Mouse (Mus musculus) CD4-positive, CD25-positive, alpha-beta regulatory T cell, adult 2 months (primary cell): ENCODE results near the gene Krtap3-2.
"Not testable (repeated sequence)": the region's sequence is repeated elsewhere in the genome, so short reads cannot be mapped to it uniquely, and the experiment has no call there.

Source experiments
- DNase-seq: peaks from one replicate; pipeline ENCODE4 v3.0.0-alpha.2; 2012; ENCODE audit warnings: low read depth, low spot score

Krtap3-2 gene

GRCm38 (mm10) chr11:99556753-99557152, at the start of gene Krtap3-2:
Krtap3-2 (minus strand) TSS chr11:99556853.
- no peak for DNase-seq

- not testable (repeated sequence) for DNase-seq
These were observed 46.6 kb upstream of the Krtap3-2 start, which contains the start of gene Gm11938 for GRCm38 (mm10) chr11:99603208-99603607. Gm11938 (minus strand) TSS chr11:99603308.

GRCm38 (mm10) chr11:99597742-99598141, 41.1 kb upstream of the Krtap3-2 start, which contains the start of gene Krtap9-3:
Krtap9-3 (minus strand) TSS chr11:99598105.
- DNase-seq, result not testable (repeated sequence)

DNA sequence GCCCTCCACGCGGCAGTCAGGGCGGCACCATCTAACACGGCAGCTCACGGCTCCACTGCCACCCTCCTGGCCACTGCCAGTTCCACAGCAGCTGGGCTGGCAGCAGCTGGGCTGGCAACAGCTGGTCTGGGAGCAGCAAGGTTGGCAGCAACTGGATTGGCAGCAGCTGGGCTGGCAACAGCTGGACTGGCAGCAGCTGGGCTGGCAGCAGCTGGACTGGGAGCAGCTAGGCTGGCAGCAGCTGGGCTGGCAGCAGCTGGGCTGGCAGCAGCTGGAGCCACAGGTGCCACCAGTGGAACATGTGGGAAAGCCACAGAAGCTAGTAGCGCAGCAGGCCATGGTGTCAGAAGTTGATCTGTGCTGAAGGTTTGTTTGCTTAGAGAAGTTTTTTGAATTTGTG, 34.3 kb upstream of the Krtap3-2 start, which contains the start of gene Krtap1-3:
Gene Krtap1-3, minus strand, starts transcription at position 359 of the 400 bp plus-strand sequence.
- no peak for DNase-seq

DNA sequence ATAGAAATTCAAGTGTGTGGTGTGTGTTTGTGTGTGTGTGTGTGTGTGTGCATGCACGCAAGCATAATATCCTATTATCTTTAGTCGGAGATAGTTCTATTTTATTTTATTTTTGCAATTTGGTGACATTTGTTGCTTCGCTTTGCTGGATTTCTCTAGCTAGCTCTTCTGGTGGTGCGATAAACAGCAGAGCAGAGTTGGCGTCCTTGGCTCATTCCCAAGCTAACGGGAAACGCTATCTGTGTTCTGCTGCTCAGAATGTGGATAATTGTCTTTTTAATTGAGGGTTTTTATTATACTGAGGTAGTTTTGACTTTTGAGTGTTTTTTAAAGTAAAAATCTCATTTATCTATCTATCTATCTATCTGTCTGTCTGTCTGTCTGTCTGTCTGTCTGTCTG, 28.4 kb upstream of the Krtap3-2 start:
- no peak for DNase-seq

DNA sequence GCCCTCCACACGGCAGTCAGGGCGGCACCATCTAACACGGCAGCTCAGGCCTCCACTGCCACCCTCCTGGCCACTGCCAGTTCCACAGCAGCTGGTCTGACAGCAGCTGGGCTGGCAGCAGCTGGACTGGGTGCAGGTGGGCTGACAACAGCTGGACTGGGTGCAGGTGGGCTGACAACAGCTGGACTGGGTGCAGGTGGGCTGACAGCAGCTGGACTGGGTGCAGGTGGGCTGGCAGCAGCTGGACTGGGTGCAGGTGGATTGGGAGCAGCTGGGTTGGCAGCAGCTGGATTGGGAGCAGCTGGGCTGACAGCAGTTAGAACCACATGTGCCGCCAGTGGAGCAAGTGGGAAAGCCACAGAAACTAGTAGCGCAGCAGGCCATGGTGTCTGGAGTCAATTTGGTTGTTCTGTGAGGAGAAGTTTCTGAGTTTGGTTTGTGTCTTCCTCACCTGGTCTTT, 26.6 kb upstream of the Krtap3-2 start, which contains the start of gene Krtap1-4:
Gene Krtap1-4, minus strand, starts transcription at position 410 of the 460 bp plus-strand sequence.
- DNase-seq, result no peak

- DNase-seq, result no peak
These were observed 24.9 kb upstream of the Krtap3-2 start for GRCm38 (mm10) chr11:99581564-99581963.

DNA sequence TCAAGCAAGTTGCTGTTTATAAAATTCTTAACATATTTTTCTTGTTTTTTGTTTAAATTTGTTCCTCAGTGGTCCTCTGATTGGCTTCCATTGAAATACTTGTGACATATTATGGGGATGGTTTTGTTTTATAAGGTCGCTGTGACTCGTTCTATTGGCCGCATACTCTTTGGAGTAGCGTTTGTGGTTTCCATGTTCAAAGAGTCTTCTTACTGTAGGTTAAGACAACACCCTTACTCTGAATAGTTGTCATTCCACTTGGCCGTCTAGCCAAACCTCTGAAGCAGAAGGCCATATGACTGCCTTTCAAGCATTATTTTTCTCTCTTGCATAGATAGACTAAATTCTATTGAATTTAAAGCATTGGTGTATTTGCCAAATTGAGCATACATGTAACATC, 24.4 kb upstream of the Krtap3-2 start:
- no peak for DNase-seq

DNA sequence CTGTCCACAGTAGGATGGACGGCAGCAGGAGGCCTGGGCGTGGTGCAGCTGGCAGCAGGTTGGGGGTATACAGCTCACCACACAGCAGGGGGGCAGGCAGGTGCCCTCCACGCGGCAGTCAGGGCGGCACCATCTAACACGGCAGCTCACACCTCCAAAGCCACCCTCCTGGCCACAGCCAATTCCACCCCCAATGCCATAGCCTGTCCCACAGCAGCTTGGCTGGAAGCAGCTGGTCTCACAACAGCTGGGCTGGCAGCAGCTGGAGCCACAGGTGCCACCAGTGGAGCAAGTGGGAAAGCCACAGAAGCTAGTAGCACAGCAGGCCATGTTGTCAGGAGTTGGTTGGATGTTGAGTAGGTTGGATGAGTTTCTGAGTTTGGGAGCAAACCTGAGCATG, 24.0 kb upstream of the Krtap3-2 start, which contains the start of gene Krtap1-5:
Gene Krtap1-5, minus strand, starts transcription at position 381 of the 400 bp plus-strand sequence.
- no peak for DNase-seq

- DNase-seq, result peak; percentile 62
These were observed 17.5 kb upstream of the Krtap3-2 start for GRCm38 (mm10) chr11:99574106-99574505.

DNA sequence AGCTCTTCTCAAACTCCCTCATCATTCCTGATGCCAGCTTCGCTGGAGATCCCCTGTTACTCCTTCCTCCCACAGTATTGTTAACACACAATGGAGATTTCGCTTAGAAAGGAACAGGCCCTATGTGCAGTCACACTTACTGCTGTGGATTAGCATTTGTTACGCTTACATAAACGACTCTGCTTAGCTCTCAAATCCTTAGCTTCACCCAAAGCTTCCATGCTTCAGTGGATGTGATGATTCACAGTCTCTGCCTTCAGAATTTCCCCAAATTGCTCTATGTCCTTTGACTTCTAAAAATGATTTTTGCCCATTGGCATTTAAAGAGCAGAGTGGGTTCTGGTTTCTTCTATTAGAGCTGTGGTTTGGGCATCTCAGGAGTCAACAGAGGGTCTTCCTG, 16.5 kb upstream of the Krtap3-2 start:
- DNase-seq, result no peak

- DNase-seq, result no peak
These were observed 9.9 kb upstream of the Krtap3-2 start, which contains the start of gene Krtap3-1 for GRCm38 (mm10) chr11:99566530-99566929. Krtap3-1 (minus strand) TSS chr11:99566630.

DNA sequence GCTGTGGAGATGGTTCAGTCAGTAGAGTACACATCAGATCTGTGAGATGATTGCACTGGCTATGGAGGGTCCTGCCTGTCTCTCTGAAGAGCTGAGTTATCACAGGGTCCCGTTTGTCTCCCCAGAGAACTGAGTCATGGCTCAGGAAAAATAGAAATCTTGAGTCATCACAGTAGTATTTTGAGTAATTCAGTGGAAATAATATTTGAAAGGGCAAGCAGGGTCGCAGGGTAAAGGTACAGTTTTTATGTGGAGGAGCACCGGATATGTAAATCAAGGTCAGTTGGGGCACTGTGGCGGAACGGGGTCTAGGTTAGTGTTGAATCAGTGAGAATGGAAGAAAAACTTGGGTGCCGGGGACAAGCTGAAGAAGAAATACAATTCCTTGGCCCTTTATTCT, 5.9 kb upstream of the Krtap3-2 start:
- DNase-seq, result no peak

DNA sequence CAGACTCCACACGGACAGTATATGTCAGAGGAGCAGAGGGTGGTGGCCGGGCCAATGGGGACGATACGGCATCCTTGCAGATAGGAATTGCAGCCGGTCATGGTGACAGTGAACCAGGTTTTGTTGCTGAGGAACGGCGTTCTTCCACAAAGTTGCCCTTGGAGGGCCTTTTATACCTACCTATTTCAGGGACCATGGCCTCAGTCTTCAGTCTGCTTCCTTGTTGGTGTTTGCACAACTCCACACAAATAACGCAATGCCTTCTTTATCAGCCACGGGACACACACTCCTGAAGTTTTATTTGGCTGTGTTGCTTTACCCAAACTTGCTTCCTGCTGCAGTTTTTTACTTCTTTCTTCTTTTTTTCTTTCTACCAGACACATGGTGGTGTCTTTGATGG, 2.7 kb upstream of the Krtap3-2 start, which contains the start of gene Gm11939:
Gene Gm11939, minus strand, starts transcription at position 101 of the 400 bp plus-strand sequence.
- no peak for DNase-seq

- DNase-seq, result no peak
These were observed 1.5 kb upstream of the Krtap3-2 start for GRCm38 (mm10) chr11:99557976-99558745.

DNA sequence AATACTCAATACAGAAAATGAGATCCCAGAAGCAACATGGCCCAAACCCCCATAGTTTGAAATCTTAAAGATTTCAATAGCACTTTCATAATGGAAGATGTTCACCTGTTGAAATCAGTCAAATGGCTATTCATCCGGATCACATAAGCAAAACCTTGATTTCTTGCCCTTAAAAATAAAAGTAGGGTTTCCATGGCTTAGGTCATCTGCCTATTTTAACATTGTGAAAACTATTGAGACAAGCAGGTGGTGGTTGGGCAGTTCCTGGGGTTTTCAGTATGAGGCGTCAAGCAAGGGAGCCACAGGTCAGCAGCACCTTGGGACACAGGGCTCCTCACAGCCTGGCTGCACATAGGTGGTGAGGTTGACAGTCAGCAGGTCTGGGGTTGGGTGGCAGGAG, 458 bp downstream of the Krtap3-2 start:
- no peak for DNase-seq

DNA sequence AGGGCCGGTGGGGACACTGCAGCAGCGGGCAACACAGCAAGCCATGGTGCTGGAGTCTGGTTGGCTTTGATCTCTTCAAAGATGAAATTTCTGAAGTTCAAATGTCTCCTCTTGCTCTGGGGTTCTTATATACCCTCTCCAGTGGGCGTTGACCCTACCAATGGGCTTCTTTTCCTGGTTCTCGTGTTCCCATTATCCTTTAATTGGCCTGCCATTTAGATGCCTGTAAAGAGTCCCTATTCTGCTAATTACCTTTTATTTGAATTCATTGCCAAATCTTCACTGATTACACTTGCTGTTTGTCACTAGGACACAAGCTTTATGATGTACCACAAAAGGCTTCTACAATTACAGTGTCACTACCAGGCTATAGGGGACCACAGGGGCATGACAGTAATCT, 5.9 kb downstream of the Krtap3-2 start, which contains the start of gene Krtap3-3:
Gene Krtap3-3, minus strand, starts transcription at position 101 of the 400 bp plus-strand sequence.
- no peak for DNase-seq

- no peak for DNase-seq
These were observed 8.8 kb downstream of the Krtap3-2 start for GRCm38 (mm10) chr11:99547892-99548291.

DNA sequence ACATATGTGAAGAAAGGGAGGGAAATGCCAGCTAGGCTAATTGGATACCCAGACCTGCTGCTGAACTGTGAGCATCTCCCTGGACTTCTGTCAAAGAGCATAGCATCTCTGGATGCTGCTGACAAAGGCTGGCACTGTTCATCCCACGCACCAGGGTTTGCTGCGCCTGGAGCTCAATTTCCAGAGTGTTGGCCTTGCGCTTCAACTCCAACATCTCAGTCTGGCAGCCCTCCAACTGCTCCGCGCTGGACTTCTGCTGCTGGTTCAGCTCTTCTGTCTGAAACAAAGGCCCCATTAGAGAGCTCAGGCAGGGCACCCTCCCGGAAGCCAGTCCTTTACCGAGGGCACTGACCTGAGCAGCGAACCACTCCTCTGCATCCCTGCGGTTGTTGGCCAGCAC, 16.9 kb downstream of the Krtap3-2 start:
- DNase-seq, result no peak

- DNase-seq, result no peak
These were observed 35.3 kb downstream of the Krtap3-2 start, which contains the start of gene Krt39 for GRCm38 (mm10) chr11:99521288-99521860. Krt39 (minus strand) TSS chr11:99521338.

- DNase-seq, result no peak
These were observed 42.6 kb downstream of the Krtap3-2 start for GRCm38 (mm10) chr11:99514098-99514497.
